Mouse (Mus musculus): ENCODE measurements around the gene Rnf167. TPM values are rescaled to one million over a fixed set of nuclear protein-coding genes. Genes with fewer than 3 reads are reported as not detected.

Gene Rnf167
- polyA plus RNA-seq, 1 experiment from 2014 or later = 111 TPM

GRCm38 (mm10) chr11:70674014-70674413 is 27.0 kb downstream of the Rnf167 start:
- no peak overlapping the region for H3K9ac ChIP-seq (ENCODE audit: low read length)
- peaks cover 10% of the 10 kb centered on the region; the same call in 1 of the 2 replicates for H3K4me1 ChIP-seq (ENCODE audit: control insufficient read depth, insufficient read depth, low read length)
- no peak for ATAC-seq (ENCODE audit: insufficient read depth, low FRiP score)
- 85% methylated on average over 6 of the region's 6 CpGs for WGBS
- H3K4me3 ChIP-seq (replicated peaks; ENCODE audit: low read length) = no peak overlapping the region
- no peak overlapping the region for H3K4me2 ChIP-seq (ENCODE audit: low read depth, low read length)
- peaks cover 6% of the 10 kb centered on the region; the same call in 1 of the 2 replicates for H3K36me3 ChIP-seq (ENCODE audit: control insufficient read depth, insufficient read depth, low read length)
- no peaks in the 10 kb centered on the region for H3K27me3 ChIP-seq (ENCODE audit: control insufficient read depth, insufficient read depth, low read length)
- H3K9me3 ChIP-seq (replicated peaks; ENCODE audit: control insufficient read depth, low read length) = no peaks in the 10 kb centered on the region
- H3K27ac ChIP-seq (ENCODE audit: low read length) = no peak overlapping the region

DNA sequence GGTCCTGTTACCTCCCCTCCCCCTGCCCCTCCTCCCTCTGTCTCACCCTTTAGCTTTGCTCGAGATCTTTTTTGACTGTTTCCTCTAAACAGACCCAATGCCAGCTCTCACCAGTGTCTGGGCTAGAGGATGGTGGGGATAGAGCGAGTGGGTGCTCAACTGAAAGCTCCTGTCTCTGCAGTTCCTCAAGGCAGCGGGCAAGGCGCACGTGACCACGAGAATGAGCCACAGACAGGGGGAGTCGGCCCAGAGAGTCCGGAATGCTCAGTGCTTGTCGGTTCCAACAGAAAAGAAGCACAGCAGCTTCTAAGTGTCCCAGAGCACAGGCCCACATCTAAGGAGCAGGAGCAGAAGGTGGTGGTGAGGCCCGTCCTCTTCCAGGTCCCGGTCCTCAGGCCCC is 27.5 kb downstream of the Rnf167 start:
- Histone ChIP-seq H3K4me1 (ENCODE audit: control insufficient read depth, insufficient read depth, low read length) (peaks cover 10% of the 10 kb centered on the region; the same call in 1 of the 2 replicates), H3K4me3 (replicated peaks; ENCODE audit: low read length) (no peak overlapping the region), H3K4me2 (ENCODE audit: low read depth, low read length) (no peak overlapping the region), H3K9me3 (replicated peaks; ENCODE audit: control insufficient read depth, low read length) (no peaks in the 10 kb centered on the region), H3K9ac (ENCODE audit: low read length) (no peak overlapping the region), H3K27me3 (ENCODE audit: control insufficient read depth, insufficient read depth, low read length) (no peaks in the 10 kb centered on the region), H3K36me3 (ENCODE audit: control insufficient read depth, insufficient read depth, low read length) (peaks cover 10% of the 10 kb centered on the region; the same call in 1 of the 2 replicates), H3K27ac (ENCODE audit: low read length) (no peak overlapping the region)
- no peak for ATAC-seq (ENCODE audit: insufficient read depth, low FRiP score)
- WGBS = 66% methylated on average over 11 of the region's 11 CpGs

DNA sequence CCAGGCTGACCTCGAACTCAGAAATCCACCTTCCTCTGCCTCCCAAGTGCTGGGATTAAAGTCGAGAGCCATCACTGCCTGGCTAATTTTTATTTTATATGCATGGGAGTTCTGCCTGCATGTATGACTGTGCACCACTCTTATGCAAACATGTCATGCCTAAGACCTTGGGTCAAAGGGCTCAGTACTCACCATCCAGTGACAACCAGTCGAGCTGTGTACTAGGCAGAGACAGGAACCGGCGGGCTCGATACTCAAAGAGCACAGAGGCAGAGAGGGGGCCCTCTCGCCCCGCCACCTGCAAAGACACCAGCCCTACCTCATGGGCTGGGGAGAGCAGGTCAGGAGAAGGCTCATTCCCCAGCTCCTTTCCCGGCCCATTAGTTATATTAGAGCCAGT is 31.1 kb downstream of the Rnf167 start:
- Histone ChIP-seq H3K9ac (ENCODE audit: low read length) (no peak overlapping the region), H3K27me3 (ENCODE audit: control insufficient read depth, insufficient read depth, low read length) (no peaks in the 10 kb centered on the region), H3K36me3 (ENCODE audit: control insufficient read depth, insufficient read depth, low read length) (peaks cover 10% of the 10 kb centered on the region; the same call in 1 of the 2 replicates), H3K4me3 (replicated peaks; ENCODE audit: low read length) (no peak overlapping the region), H3K27ac (ENCODE audit: low read length) (no peak overlapping the region), H3K4me1 (ENCODE audit: control insufficient read depth, insufficient read depth, low read length) (peaks cover 6% of the 10 kb centered on the region; the same call in 1 of the 2 replicates), H3K4me2 (ENCODE audit: low read depth, low read length) (no peak overlapping the region), H3K9me3 (replicated peaks; ENCODE audit: control insufficient read depth, low read length) (no peaks in the 10 kb centered on the region)
- no peak for ATAC-seq (ENCODE audit: insufficient read depth, low FRiP score)
- WGBS = 70% methylated on average over 9 of the region's 9 CpGs

- peaks cover 6% of the 10 kb centered on the region; the same call in 1 of the 2 replicates for H3K4me1 ChIP-seq (ENCODE audit: control insufficient read depth, insufficient read depth, low read length)
- 71% methylated on average over 2 of the region's 2 CpGs for WGBS
- ATAC-seq (ENCODE audit: insufficient read depth, low FRiP score) = no peak
- H3K9ac ChIP-seq (ENCODE audit: low read length) = no peak overlapping the region
- no peak overlapping the region for H3K4me2 ChIP-seq (ENCODE audit: low read depth, low read length)
- no peaks in the 10 kb centered on the region for H3K27me3 ChIP-seq (ENCODE audit: control insufficient read depth, insufficient read depth, low read length)
- no peak overlapping the region for H3K4me3 ChIP-seq (replicated peaks; ENCODE audit: low read length)
- H3K27ac ChIP-seq (ENCODE audit: low read length) = no peak overlapping the region
- no peaks in the 10 kb centered on the region for H3K9me3 ChIP-seq (replicated peaks; ENCODE audit: control insufficient read depth, low read length)
- peaks cover 10% of the 10 kb centered on the region; the same call in 1 of the 2 replicates for H3K36me3 ChIP-seq (ENCODE audit: control insufficient read depth, insufficient read depth, low read length)
Measured at GRCm38 (mm10) chr11:70678576-70678975, 31.5 kb downstream of the Rnf167 start.

GRCm38 (mm10) chr11:70679361-70679760 is 32.3 kb downstream of the Rnf167 start:
- peaks cover 10% of the 10 kb centered on the region; the same call in 1 of the 2 replicates for H3K36me3 ChIP-seq (ENCODE audit: control insufficient read depth, insufficient read depth, low read length)
- peaks cover 6% of the 10 kb centered on the region; the same call in 1 of the 2 replicates for H3K4me1 ChIP-seq (ENCODE audit: control insufficient read depth, insufficient read depth, low read length)
- H3K4me2 ChIP-seq (ENCODE audit: low read depth, low read length) = no peak overlapping the region
- WGBS = 94% methylated on average over 8 of the region's 8 CpGs
- H3K9ac ChIP-seq (ENCODE audit: low read length) = no peak overlapping the region
- no peak for ATAC-seq (ENCODE audit: insufficient read depth, low FRiP score)
- H3K4me3 ChIP-seq (replicated peaks; ENCODE audit: low read length) = no peak overlapping the region
- no peaks in the 10 kb centered on the region for H3K9me3 ChIP-seq (replicated peaks; ENCODE audit: control insufficient read depth, low read length)
- no peaks in the 10 kb centered on the region for H3K27me3 ChIP-seq (ENCODE audit: control insufficient read depth, insufficient read depth, low read length)
- H3K27ac ChIP-seq (ENCODE audit: low read length) = no peak overlapping the region

DNA sequence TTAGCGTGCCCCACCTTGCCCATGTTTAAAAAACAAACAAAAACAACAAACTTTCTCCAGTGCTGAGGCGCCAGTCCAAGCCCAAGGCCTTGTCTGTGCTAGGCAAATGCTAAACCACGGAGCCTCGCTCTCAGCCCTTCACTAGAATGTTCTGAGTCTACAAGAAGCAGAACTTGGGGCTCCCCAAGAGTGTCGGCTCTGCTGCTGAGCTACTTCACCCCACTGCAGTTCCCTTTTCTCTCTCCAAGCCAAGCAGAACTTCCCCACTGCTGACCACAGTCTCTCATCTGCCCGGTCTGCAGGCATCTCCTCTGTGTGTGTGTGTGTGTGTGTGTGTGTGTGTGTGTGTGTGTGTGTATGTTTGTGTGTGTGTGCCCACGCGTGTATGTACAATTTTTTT is 32.9 kb downstream of the Rnf167 start:
- ATAC-seq (ENCODE audit: insufficient read depth, low FRiP score) = no peak
- peaks cover 10% of the 10 kb centered on the region; the same call in 1 of the 2 replicates for H3K36me3 ChIP-seq (ENCODE audit: control insufficient read depth, insufficient read depth, low read length)
- no peak overlapping the region for H3K9ac ChIP-seq (ENCODE audit: low read length)
- 88% methylated on average over 8 of the region's 8 CpGs for WGBS
- H3K4me1 ChIP-seq (ENCODE audit: control insufficient read depth, insufficient read depth, low read length) = peaks cover 6% of the 10 kb centered on the region; the same call in 1 of the 2 replicates
- H3K4me3 ChIP-seq (replicated peaks; ENCODE audit: low read length) = no peak overlapping the region
- H3K9me3 ChIP-seq (replicated peaks; ENCODE audit: control insufficient read depth, low read length) = no peaks in the 10 kb centered on the region
- H3K4me2 ChIP-seq (ENCODE audit: low read depth, low read length) = no peak overlapping the region
- no peaks in the 10 kb centered on the region for H3K27me3 ChIP-seq (ENCODE audit: control insufficient read depth, insufficient read depth, low read length)
- H3K27ac ChIP-seq (ENCODE audit: low read length) = no peak overlapping the region

DNA sequence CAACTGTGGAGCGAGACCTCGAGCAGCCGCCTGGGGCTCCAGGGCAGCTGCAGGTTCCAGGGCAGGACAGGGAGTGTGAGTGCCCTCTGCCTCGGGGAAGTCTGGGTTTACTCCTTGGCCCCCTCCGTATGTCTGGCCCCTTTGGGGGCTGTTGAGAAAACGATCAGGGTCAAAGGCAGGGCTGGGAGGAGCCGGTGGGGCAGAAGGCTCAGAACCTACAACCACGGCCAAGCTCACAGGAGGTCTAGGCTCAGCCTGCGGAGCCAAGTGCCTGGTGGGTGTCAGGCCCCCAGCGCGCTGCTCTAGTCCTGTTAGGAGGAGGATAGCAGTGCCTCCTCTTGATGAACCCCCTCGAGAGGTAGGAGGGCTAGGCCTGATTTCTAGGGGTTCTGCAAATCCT is 34.1 kb downstream of the Rnf167 start:
- 69% methylated on average over 12 of the region's 12 CpGs for WGBS
- Histone ChIP-seq H3K27ac (ENCODE audit: low read length) (no peak overlapping the region), H3K4me3 (replicated peaks; ENCODE audit: low read length) (no peak overlapping the region), H3K27me3 (ENCODE audit: control insufficient read depth, insufficient read depth, low read length) (no peaks in the 10 kb centered on the region), H3K4me1 (ENCODE audit: control insufficient read depth, insufficient read depth, low read length) (peaks cover 6% of the 10 kb centered on the region; the same call in 1 of the 2 replicates), H3K36me3 (ENCODE audit: control insufficient read depth, insufficient read depth, low read length) (peaks cover 5% of the 10 kb centered on the region; the same call in 1 of the 2 replicates), H3K9me3 (replicated peaks; ENCODE audit: control insufficient read depth, low read length) (no peaks in the 10 kb centered on the region), H3K4me2 (ENCODE audit: low read depth, low read length) (no peak overlapping the region), H3K9ac (ENCODE audit: low read length) (no peak overlapping the region)
- ATAC-seq (ENCODE audit: insufficient read depth, low FRiP score) = no peak

DNA sequence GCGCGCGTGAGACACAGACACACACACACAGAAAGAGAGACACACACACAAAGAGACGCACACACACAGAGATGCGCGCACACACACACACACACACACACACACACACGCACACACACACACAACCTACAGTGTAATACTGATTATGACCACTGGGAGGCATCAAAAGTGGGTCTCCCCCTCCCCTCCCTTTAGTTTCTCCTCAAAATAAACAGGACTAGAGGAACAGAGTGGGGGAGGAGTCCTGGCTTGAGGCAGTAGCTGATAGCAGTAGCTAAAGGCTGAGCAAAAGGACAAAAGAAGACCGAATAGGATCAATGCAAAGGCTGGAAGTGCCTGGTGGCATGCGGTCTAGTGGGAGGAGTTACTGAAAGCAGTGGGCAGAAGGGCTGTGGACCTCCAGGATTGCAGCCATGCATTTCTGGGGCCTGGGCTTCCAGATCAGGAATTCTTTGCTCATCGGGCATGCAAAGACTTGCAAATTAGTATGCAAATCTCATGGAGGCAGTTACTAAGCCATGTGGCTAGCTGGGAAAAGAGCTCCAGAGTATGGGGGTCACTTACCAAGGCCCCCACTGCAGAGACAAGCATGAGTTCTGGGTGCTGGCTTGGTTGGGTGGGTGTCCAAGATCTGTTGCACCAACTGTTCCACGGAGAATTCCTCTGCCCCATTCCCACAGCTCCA is 35.0 kb downstream of the Rnf167 start:
- H3K27me3 ChIP-seq (ENCODE audit: control insufficient read depth, insufficient read depth, low read length) = no peaks in the 10 kb centered on the region
- 0 out of 2 replicates have a peak, but pooled peaks have one; percentile 18 for ATAC-seq (ENCODE audit: insufficient read depth, low FRiP score)
- H3K4me3 ChIP-seq (replicated peaks; ENCODE audit: low read length) = no peak overlapping the region
- peaks cover 13% of the 10 kb centered on the region; the same call in 1 of the 2 replicates for H3K4me1 ChIP-seq (ENCODE audit: control insufficient read depth, insufficient read depth, low read length)
- H3K27ac ChIP-seq (ENCODE audit: low read length) = no peak overlapping the region
- 27% methylated on average over 11 of the region's 11 CpGs for WGBS
- H3K9ac ChIP-seq (ENCODE audit: low read length) = 0 out of 2 replicates have a peak overlapping the region, but pooled peaks have one; percentile 37
- H3K9me3 ChIP-seq (replicated peaks; ENCODE audit: control insufficient read depth, low read length) = no peaks in the 10 kb centered on the region
- H3K36me3 ChIP-seq (ENCODE audit: control insufficient read depth, insufficient read depth, low read length) = peaks cover 5% of the 10 kb centered on the region; the same call in 1 of the 2 replicates
- no peak overlapping the region for H3K4me2 ChIP-seq (ENCODE audit: low read depth, low read length)

DNA sequence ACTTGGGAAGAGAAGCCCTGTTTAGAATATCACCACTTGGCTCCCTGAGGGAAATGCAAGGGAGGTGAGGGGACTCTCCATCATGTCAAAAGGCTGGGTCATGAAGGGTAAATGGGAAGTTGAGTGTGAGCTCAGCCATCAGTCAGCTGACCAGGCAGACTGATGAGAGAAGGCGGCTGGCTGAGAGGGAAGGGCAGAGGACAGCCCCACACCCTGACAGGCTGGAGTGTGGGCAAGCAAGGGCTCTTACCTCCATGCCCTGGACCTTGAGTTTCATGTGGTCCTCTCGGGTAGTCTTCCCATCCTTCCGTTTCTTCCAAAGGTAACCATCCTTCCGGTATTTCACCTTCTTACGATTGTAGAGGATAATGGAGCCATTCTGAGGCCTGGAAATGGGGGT is 36.6 kb downstream of the Rnf167 start:
- 85% methylated on average over 5 of the region's 5 CpGs for WGBS
- Histone ChIP-seq H3K4me2 (ENCODE audit: low read depth, low read length) (no peak overlapping the region), H3K36me3 (ENCODE audit: control insufficient read depth, insufficient read depth, low read length) (peaks cover 5% of the 10 kb centered on the region; the same call in 1 of the 2 replicates), H3K27me3 (ENCODE audit: control insufficient read depth, insufficient read depth, low read length) (no peaks in the 10 kb centered on the region), H3K9me3 (replicated peaks; ENCODE audit: control insufficient read depth, low read length) (no peaks in the 10 kb centered on the region), H3K4me1 (ENCODE audit: control insufficient read depth, insufficient read depth, low read length) (peaks cover 19% of the 10 kb centered on the region), H3K9ac (ENCODE audit: low read length) (no peak overlapping the region), H3K4me3 (replicated peaks; ENCODE audit: low read length) (no peak overlapping the region), H3K27ac (ENCODE audit: low read length) (no peak overlapping the region)
- no peak for ATAC-seq (ENCODE audit: insufficient read depth, low FRiP score)
